ENCODE assay signal across 11 mouse cellular contexts in genomic region chr13:69987181-69987580, GRCm38 (mm10).
DNase-seq lines count a peak whose midpoint lies in the region; ATAC-seq and TF ChIP-seq lines count a peak whose summit lies in the region.
"Had no signal": no experiment of that assay in that cellular context is flagged by ENCODE, and none has a peak within 500 bp of the region (broad histone marks: within the 10 kb centered on the region; RNA-seq: fewer than 3 reads in every experiment).

No protein-coding gene starts in this region.

- intact Hi-C loops in left cerebral cortex, postnatal 36 days (cut with DNase I) = no loop called here

- no peak overlapping the region for H3K27ac ChIP-seq in intestine, embryonic 15.5 days
- no peak overlapping the region for H3K27ac ChIP-seq in intestine, postnatal 0 days (ENCODE audit: low read depth, low read length)
- no peak overlapping the region for H3K27ac ChIP-seq in heart, embryonic 14.5 days (replicated peaks in 1 of 2; ENCODE audit: control insufficient read depth in 1 of 2, insufficient read depth in 1 of 2, low read depth in 2 of 2, low read length in 2 of 2)
- H3K27ac ChIP-seq in neural tube, embryonic 13.5 days (replicated peaks) = peak overlapping the region; percentile 82
- no peak overlapping the region for H3K27ac ChIP-seq in thymus, adult 2 months (ENCODE audit: control insufficient read depth, insufficient read depth, low read length)
- H3K27ac ChIP-seq: embryonic facial prominence, embryonic 12.5 days; liver, embryonic 14.5 days had no signal

- TF ChIP-seq POLR2A in thymus, adult 2 months (IDR thresholded peaks at IDR 0.05; ENCODE audit: control insufficient read depth, extremely low read depth, insufficient read depth, low read length, poor library complexity) = no peak

- H3K4me3 ChIP-seq in intestine, embryonic 15.5 days (replicated peaks) = no peak overlapping the region
- no peak overlapping the region for H3K4me3 ChIP-seq in intestine, postnatal 0 days (ENCODE audit: low read depth, low read length)
- H3K4me3 ChIP-seq in heart, embryonic 14.5 days (ENCODE audit: control insufficient read depth in 1 of 2, insufficient read depth in 1 of 2, low read depth in 1 of 2, low read length in 2 of 2) = no peak overlapping the region
- no peak overlapping the region for H3K4me3 ChIP-seq in neural tube, embryonic 13.5 days
- no peak overlapping the region for H3K4me3 ChIP-seq in thymus, adult 2 months (ENCODE audit: control insufficient read depth, insufficient read depth, low read length)
- H3K4me3 ChIP-seq: embryonic facial prominence, embryonic 12.5 days had no signal

- peaks cover 5% of the 10 kb centered on the region; the same call in 1 of the 2 replicates for H3K4me1 ChIP-seq in intestine, embryonic 15.5 days (replicated peaks)
- no peaks in the 10 kb centered on the region for H3K4me1 ChIP-seq in intestine, postnatal 0 days (replicated peaks; ENCODE audit: control insufficient read depth, insufficient read depth, low read length)
- H3K4me1 ChIP-seq in heart, embryonic 14.5 days (ENCODE audit: control insufficient read depth in 2 of 2, insufficient read depth in 2 of 2, low read length in 2 of 2) = peaks cover 0 to 3% of the 10 kb centered on the region in 2 experiments; a peak in 1 of 4 replicates
- H3K4me1 ChIP-seq in neural tube, embryonic 13.5 days (replicated peaks) = peaks cover 40% of the 10 kb centered on the region
- no peaks in the 10 kb centered on the region for H3K4me1 ChIP-seq in thymus, adult 2 months (replicated peaks; ENCODE audit: control insufficient read depth, insufficient read depth, low read length)
- H3K4me1 ChIP-seq: embryonic facial prominence, embryonic 12.5 days had no signal

- H3K4me2 ChIP-seq in intestine, embryonic 15.5 days (replicated peaks) = no peak overlapping the region; the same call in 1 of the 2 replicates
- no peak overlapping the region for H3K4me2 ChIP-seq in intestine, postnatal 0 days (replicated peaks; ENCODE audit: low read depth)
- H3K4me2 ChIP-seq in heart, embryonic 14.5 days (ENCODE audit: low read length) = peak overlapping the region; percentile 31; the same call in 1 of the 2 replicates
- H3K4me2 ChIP-seq in neural tube, embryonic 13.5 days = peak overlapping the region; percentile 3; the same call in 1 of the 2 replicates
- H3K4me2 ChIP-seq: embryonic facial prominence, embryonic 12.5 days had no signal

- WGBS in intestine, embryonic 15.5 days = 15% methylated on average over 10 of the region's 10 CpGs
- WGBS in intestine, postnatal 0 days = 16% methylated on average over 10 of the region's 10 CpGs
- 11% methylated on average over 10 of the region's 10 CpGs for WGBS in heart, embryonic 14.5 days
- 13% methylated on average over 10 of the region's 10 CpGs for WGBS in neural tube, embryonic 13.5 days
- WGBS in thymus, adult 2 months = 41% methylated on average over 10 of the region's 10 CpGs

- no peaks in the 10 kb centered on the region for H3K9me3 ChIP-seq in intestine, embryonic 15.5 days
- no peaks in the 10 kb centered on the region for H3K9me3 ChIP-seq in intestine, postnatal 0 days (ENCODE audit: control insufficient read depth)
- H3K9me3 ChIP-seq in heart, embryonic 14.5 days (ENCODE audit: control insufficient read depth, low read length) = no peaks in the 10 kb centered on the region
- no peaks in the 10 kb centered on the region for H3K9me3 ChIP-seq in neural tube, embryonic 13.5 days
- H3K9me3 ChIP-seq: embryonic facial prominence, embryonic 12.5 days had no signal

- DNase-seq in embryo, embryonic 11 days = peak; percentile 69
- DNase-seq in left cerebral cortex, postnatal 36 days (ENCODE audit: low spot score in 2 of 2) = peak; percentile 18 to 25
- no peak for DNase-seq in thymus, adult 2 months

- ATAC-seq in intestine, embryonic 15.5 days = peak; percentile 17; the same call in 1 of the 2 replicates
- ATAC-seq in intestine, postnatal 0 days = no peak
- ATAC-seq in heart, embryonic 14.5 days (ENCODE audit: insufficient number of reproducible peaks, insufficient read depth, low FRiP score, low read depth) = no peak
- ATAC-seq in neural tube, embryonic 13.5 days (ENCODE audit: low read depth) = peak; percentile 48; the same call in 1 of the 2 replicates
- ATAC-seq in monocyte, adult 5-6 weeks (replicated peaks; ENCODE audit: insufficient number of reproducible peaks, low FRiP score, low TSS enrichment, poor library complexity, severe bottlenecking) = no peak

- TF ChIP-seq CTCF in intestine, postnatal 0 days (IDR thresholded peaks at IDR 0.05; ENCODE audit: low read depth) = no peak
- no peak for TF ChIP-seq CTCF in thymus, adult 2 months (IDR thresholded peaks at IDR 0.05; ENCODE audit: borderline replicate concordance, control insufficient read depth, extremely low read depth, insufficient read depth, low read length, poor library complexity)

- H3K9ac ChIP-seq in intestine, embryonic 15.5 days = no peak overlapping the region
- no peak overlapping the region for H3K9ac ChIP-seq in intestine, postnatal 0 days (ENCODE audit: low read depth, low read length)
- H3K9ac ChIP-seq in heart, embryonic 14.5 days (ENCODE audit: low read length) = no peak overlapping the region
- no peak overlapping the region; the same call in 1 of the 2 replicates for H3K9ac ChIP-seq in neural tube, embryonic 13.5 days
- H3K9ac ChIP-seq: embryonic facial prominence, embryonic 12.5 days; liver, embryonic 14.5 days had no signal

- 0 out of 2 replicates have a peak, but pooled peaks cover 3% of the 10 kb centered on the region for H3K27me3 ChIP-seq in intestine, embryonic 15.5 days (replicated peaks)
- no peaks in the 10 kb centered on the region for H3K27me3 ChIP-seq in intestine, postnatal 0 days (replicated peaks; ENCODE audit: control insufficient read depth, insufficient read depth, low read length)
- H3K27me3 ChIP-seq in heart, embryonic 14.5 days (ENCODE audit: control insufficient read depth, insufficient read depth, low read length) = no peaks in the 10 kb centered on the region
- H3K27me3 ChIP-seq in neural tube, embryonic 13.5 days = no peaks in the 10 kb centered on the region
- H3K27me3 ChIP-seq in thymus, adult 2 months (ENCODE audit: control insufficient read depth, insufficient read depth, low read length) = no peaks in the 10 kb centered on the region
- H3K27me3 ChIP-seq: CH12.LX had no signal

- H3K36me3 ChIP-seq in intestine, embryonic 15.5 days = no peaks in the 10 kb centered on the region
- no peaks in the 10 kb centered on the region for H3K36me3 ChIP-seq in intestine, postnatal 0 days (ENCODE audit: control insufficient read depth, insufficient read depth)
- H3K36me3 ChIP-seq in heart, embryonic 14.5 days (ENCODE audit: control insufficient read depth, insufficient read depth, low read length) = no peaks in the 10 kb centered on the region
- no peaks in the 10 kb centered on the region for H3K36me3 ChIP-seq in neural tube, embryonic 13.5 days
- H3K36me3 ChIP-seq in thymus, adult 2 months (ENCODE audit: control insufficient read depth, insufficient read depth, low read length) = no peaks in the 10 kb centered on the region
- H3K36me3 ChIP-seq: embryonic facial prominence, embryonic 12.5 days had no signal

Comparison
In these comparisons a context has a peak if more than half of its experiments do, and no peak if none do; other contexts are left out.
1. ATAC-seq: peak in intestine, embryonic 15.5 days (single experiment) and neural tube, embryonic 13.5 days (single experiment); none in intestine, postnatal 0 days (single experiment), heart, embryonic 14.5 days (single experiment) and monocyte, adult 5-6 weeks (single experiment).
2. H3K4me2 ChIP-seq: peak in heart, embryonic 14.5 days (single experiment) and neural tube, embryonic 13.5 days (single experiment); none in intestine, embryonic 15.5 days (single experiment) and intestine, postnatal 0 days (single experiment).